In the genomic region with DNA sequence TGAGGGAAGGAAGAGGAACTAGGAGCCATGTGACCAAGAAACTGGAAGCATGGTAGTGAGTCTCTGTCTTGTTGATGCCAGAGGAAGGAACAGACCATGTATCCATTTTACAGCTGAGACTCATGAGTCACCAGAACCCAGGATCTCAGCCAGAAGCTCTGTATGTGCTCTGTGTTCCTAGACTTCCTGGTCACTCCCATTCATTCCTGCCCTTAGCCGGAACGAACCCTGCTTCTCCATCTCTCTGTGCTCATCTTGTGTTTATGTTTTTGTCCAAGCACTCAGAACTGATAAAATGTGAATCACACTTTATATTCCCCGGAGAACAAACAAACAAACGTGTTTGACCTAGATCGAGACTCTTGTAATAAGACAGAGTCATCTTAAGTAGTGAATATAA, we compare ENCODE assay signal across 21 mouse cellular contexts. TPM values are rescaled to one million over a fixed set of nuclear protein-coding genes. Genes with fewer than 3 reads are reported as not detected.
"Had no signal": no experiment of that assay in that cellular context is flagged by ENCODE, and none has a peak within 500 bp of the region (broad histone marks: within the 10 kb centered on the region; RNA-seq: fewer than 3 reads in every experiment).

No protein-coding gene starts in this region.

- H3K4me3 ChIP-seq: layer of hippocampus, adult 2 months; limb, embryonic 12.5 days; limb, embryonic 15.5 days had no signal

- H3K27me3 ChIP-seq: limb, embryonic 12.5 days; limb, embryonic 15.5 days had no signal

- H3K9me3 ChIP-seq: limb, embryonic 12.5 days; limb, embryonic 15.5 days had no signal

- H3K4me1 ChIP-seq: limb, embryonic 12.5 days; limb, embryonic 15.5 days had no signal

- ATAC-seq: inflammation-experienced regulatory T-cells, adult 6 months; intestine, embryonic 16.5 days; liver, postnatal 0 days had no signal

- H3K9ac ChIP-seq: limb, embryonic 12.5 days; limb, embryonic 15.5 days; liver, embryonic 14.5 days; liver, postnatal 0 days had no signal

- DNase-seq: kidney, adult 2 months; kidney, postnatal 25 days; layer of hippocampus, adult 9-11 months; left cerebral cortex, postnatal 4 days; liver, postnatal 0 days; lung, postnatal 36 days; midbrain, embryonic 14.5 days; thymus, adult 18-20 months; thymus, postnatal 36 days had no signal

- H3K36me3 ChIP-seq: limb, embryonic 12.5 days; limb, embryonic 15.5 days had no signal

- H3K4me2 ChIP-seq: limb, embryonic 12.5 days; limb, embryonic 15.5 days; liver, embryonic 11.5 days; midbrain, embryonic 11.5 days had no signal

- H3K27ac ChIP-seq: kidney, postnatal 0 days; layer of hippocampus, adult 2 months; limb, embryonic 12.5 days; limb, embryonic 15.5 days; liver, embryonic 14.5 days had no signal

RNA-seq across cellular contexts. Expression of a gene that starts 36.2 kb away (rescaled TPM):
- polyA plus RNA-seq: inflammation-experienced regulatory T-cells, adult 6 months; kidney, adult 2 months; liver, embryonic 14.5 days; liver, postnatal 0 days; neural tube, embryonic 11.5 days; small intestine, adult 2 months; spleen, adult 2 months had no signal
